Mouse (Mus musculus) stomach, postnatal 0 days (tissue): Measurements from ENCODE around the gene Acvr2a. TPM values are rescaled to one million over a fixed set of nuclear protein-coding genes. Genes with fewer than 3 reads are reported as not detected.

Experiments
- ATAC-seq: fragments of 200-750 bp; cut with Nextera tagmentation; 2 replicates; pipeline ENCODE4 v1.8.0; 2017; ENCODE audit not compliant: low FRiP score, low TSS enrichment
- DNase-seq: peaks from one replicate; pipeline ENCODE4 v3.0.0-alpha.2; 2016; ENCODE audit warnings: low spot score
- H3K27ac ChIP-seq: fragments of 300-500 bp; sonication (generic); replicated peaks from 2 replicates; pipeline ENCODE4 v1.5.1; 2014; ENCODE audit warnings: mild to moderate bottlenecking, control low read depth
- H3K27me3 ChIP-seq: fragments of 300-500 bp; sonication (generic); 2 replicates; pipeline ENCODE4 v1.6.1; 2014; ENCODE audit warnings: low read length; ENCODE audit not compliant: control insufficient read depth, insufficient read depth
- H3K36me3 ChIP-seq: fragments of 300-500 bp; sonication (generic); 2 replicates; pipeline ENCODE4 v1.6.1; 2014; ENCODE audit warnings: low read length, mixed read lengths; ENCODE audit not compliant: control insufficient read depth, insufficient read depth
- H3K4me1 ChIP-seq: fragments of 300-500 bp; sonication (generic); replicated peaks from 2 replicates; pipeline ENCODE4 v1.6.1; 2014; ENCODE audit warnings: antibody characterized with exemption; ENCODE audit not compliant: control insufficient read depth, insufficient read depth
- H3K4me2 ChIP-seq: fragments of 300-500 bp; sonication (generic); replicated peaks from 2 replicates; pipeline ENCODE4 v1.6.1; 2014; ENCODE audit warnings: low read depth, mild to moderate bottlenecking, control low read depth, moderate library complexity
- H3K4me3 ChIP-seq: fragments of 300-500 bp; sonication (generic); 2 replicates; pipeline ENCODE4 v1.5.1; 2014; ENCODE audit warnings: low read depth, low read length, control low read depth
- H3K9ac ChIP-seq: fragments of 300-500 bp; sonication (generic); 2 replicates; pipeline ENCODE4 v1.6.1; 2014; ENCODE audit warnings: mild to moderate bottlenecking, low read length, control low read depth, mixed read lengths
- H3K9me3 ChIP-seq: fragments of 300-500 bp; sonication (generic); 2 replicates; pipeline ENCODE4 v1.6.1; 2016; ENCODE audit warnings: low read length; ENCODE audit not compliant: control insufficient read depth
- CTCF ChIP-seq: IDR thresholded peaks from 2 replicates; pipeline ENCODE4 v1.5.1; 2016; ENCODE audit warnings: antibody characterized with exemption, low read depth, mild to moderate bottlenecking, moderate library complexity
- EP300 ChIP-seq: optimal IDR thresholded peaks from 2 replicates; pipeline ENCODE3; 2016; ENCODE audit warnings: antibody characterized with exemption
- WGBS: fragments of 180-500 bp; shearing (Covaris S2); extraction: QIAGEN DNeasy Blood & Tissue Kit; methylation state at CpG from one replicate; pipeline ENCODE4 v1.1.7; 2014; 5-methylcytosine and 5-hydroxymethylcytosine counted together
- polyA plus RNA-seq: library from polyadenylated mRNA; unstranded; fragments of >200 nt; fragmentation: Nextera tagmentation; extraction: Ambion mirVana; gene quantifications from 2 replicates; pipeline ENCODE4 v1.2.1, GENCODE M21; 2015

The Acvr2a gene
- polyA plus RNA-seq, 1 experiment from 2014 or later, result 8.0 TPM

GRCm38 (mm10) chr2:48950252-48950315 lies 136.2 kb downstream of the Acvr2a start, which contains the start of gene Orc4:
Orc4 (minus strand) TSS chr2:48950277.
- DNase-seq (no peak), ATAC-seq (no peak; the same call in 1 of the 2 replicates)
- no peaks in the 10 kb centered on the region for H3K27me3 ChIP-seq
- H3K4me3 ChIP-seq, result peak within 1 kb of the TSS; percentile 89
- peak within 1 kb of the TSS; percentile 96 for H3K9ac ChIP-seq
- H3K9me3 ChIP-seq, result no peaks in the 10 kb centered on the region
- H3K4me2 ChIP-seq, result peak within 1 kb of the TSS; percentile 65
- TF ChIP-seq EP300 (no peak), CTCF (no peak)
- H3K27ac ChIP-seq, result peak within 1 kb of the TSS; percentile 98
- no peaks in the 10 kb centered on the region for H3K36me3 ChIP-seq
- WGBS, result 0% methylated on average over 2 of the region's 2 CpGs
- H3K4me1 ChIP-seq, result no peaks in the 10 kb centered on the region

GRCm38 (mm10) chr2:48950316-48950880 lies 136.5 kb downstream of the Acvr2a start:
- DNase-seq, result no peak
- no peak for ATAC-seq
- Histone ChIP-seq H3K4me1 (no peaks in the 10 kb centered on the region), H3K9me3 (no peaks in the 10 kb centered on the region), H3K4me3 (peak overlapping the region; percentile 89), H3K9ac (peak overlapping the region; percentile 90), H3K27me3 (no peaks in the 10 kb centered on the region), H3K27ac (peak overlapping the region; percentile 98), H3K36me3 (no peaks in the 10 kb centered on the region), H3K4me2 (peak overlapping the region; percentile 65)
- TF ChIP-seq CTCF, result no peak
- WGBS, result 5% methylated on average over 6 of the region's 6 CpGs

Other genes starting within 250 kb of the Acvr2a start
- gene Mbd5, start 135.4 kb downstream of the Acvr2a start, polyA plus RNA-seq, result 7.3 and 8.2 TPM in 2 replicates
- gene Orc4, start 136.2 kb downstream of the Acvr2a start, polyA plus RNA-seq, result 54.6 and 55.8 TPM in 2 replicates